Mouse (Mus musculus) megakaryocyte, embryonic 14.5 days (primary cell): ENCODE data around the gene Pla2g2f.

Experiments used
- FLI1 ChIP-seq: IDR thresholded peaks from 2 replicates; pipeline ENCODE4 v1.6.1; 2012; ENCODE audit warnings: low read length, inconsistent platforms, mixed read lengths
- GATA1 ChIP-seq: IDR thresholded peaks from 3 replicates; pipeline ENCODE4 v1.6.1; 2012; ENCODE audit warnings: mixed read lengths, low read length, inconsistent platforms, borderline replicate concordance

- no peak for TF ChIP-seq GATA1
- TF ChIP-seq FLI1 = no peak
Observed at GRCm38 (mm10) chr4:138711051-138711820, 46.2 kb downstream of the Pla2g2f start.
